Mouse (Mus musculus) MEL (cell line): ENCODE measurements around the gene Stn1. TPM values are rescaled to one million over a fixed set of nuclear protein-coding genes. Genes with fewer than 3 reads are reported as not detected.

Experiments
- DNase-seq: peaks from one replicate; pipeline ENCODE4 v3.0.0; 2011; ENCODE audit warnings: low read depth, low spot score
- H3K27ac ChIP-seq: 2 replicates; pipeline ENCODE4 v1.5.1; 2012; ENCODE audit warnings: low read depth, mild to moderate bottlenecking, control low read depth, low read length, moderate library complexity; ENCODE audit not compliant: control insufficient read depth
- H3K27me3 ChIP-seq, 2 experiments: fragments of 150-350 bp in 1 of 2; sonication (generic) in 1 of 2; 2 replicates each; pipeline ENCODE4 v1.6.1; 2012; ENCODE audit warnings: low read length in 2 of 2, mild to moderate bottlenecking in 2 of 2, improper control_type of control experiment in 1 of 2, moderate library complexity in 1 of 2; ENCODE audit not compliant: insufficient read depth in 2 of 2, control insufficient read depth in 1 of 2
- H3K36me3 ChIP-seq, 2 experiments: 2 replicates each; pipeline ENCODE4 v1.6.1; 2012 to 2014; ENCODE audit warnings: low read length in 2 of 2, improper control_type of control experiment in 1 of 2, inconsistent platforms in 1 of 2, mild to moderate bottlenecking in 1 of 2; ENCODE audit not compliant: insufficient read depth in 2 of 2, control insufficient read depth in 1 of 2
- H3K4me1 ChIP-seq, 2 experiments: fragments of 150-350 bp in 1 of 2; sonication (generic) in 1 of 2; 2 replicates each; pipeline ENCODE4 v1.6.1; 2012; ENCODE audit warnings: low read length in 2 of 2, improper control_type of control experiment in 1 of 2, mild to moderate bottlenecking in 1 of 2; ENCODE audit not compliant: insufficient read depth in 2 of 2, control insufficient read depth in 1 of 2
- H3K4me3 ChIP-seq, 2 experiments: fragments of 150-350 bp in 1 of 2; sonication (generic) in 1 of 2; 2 replicates each; pipeline ENCODE4 v1.5.1; 2012; ENCODE audit warnings: low read depth in 2 of 2, low read length in 2 of 2, mild to moderate bottlenecking in 2 of 2, moderate library complexity in 2 of 2, control low read depth in 1 of 2, improper control_type of control experiment in 1 of 2; ENCODE audit not compliant: control insufficient read depth in 1 of 2, insufficient read depth in 1 of 2
- H3K79me2 ChIP-seq: 2 replicates; pipeline ENCODE4 v1.6.1; 2012; ENCODE audit warnings: mild to moderate bottlenecking, low read length, moderate library complexity; ENCODE audit not compliant: control insufficient read depth, poor library complexity, insufficient read depth
- H3K9ac ChIP-seq: 2 replicates; pipeline ENCODE4 v1.6.1; 2012; ENCODE audit warnings: low read depth, mild to moderate bottlenecking, control low read depth, low read length, moderate library complexity; ENCODE audit not compliant: control insufficient read depth, poor library complexity, severe bottlenecking
- H3K9me3 ChIP-seq: fragments of 150-350 bp; sonication (generic); replicated peaks from 2 replicates; pipeline ENCODE4 v1.6.1; 2012; ENCODE audit warnings: mild to moderate bottlenecking, low read length, improper control_type of control experiment, moderate library complexity; ENCODE audit not compliant: insufficient read depth
- BHLHE40 ChIP-seq: IDR thresholded peaks from 2 replicates; pipeline ENCODE4 v1.6.1; 2012; ENCODE audit warnings: low read depth, mild to moderate bottlenecking, inconsistent platforms, low read length, improper control_type of control experiment, borderline replicate concordance
- CHD1 ChIP-seq: IDR thresholded peaks from 2 replicates; pipeline ENCODE4 v1.6.1; 2012; ENCODE audit warnings: low read depth, mild to moderate bottlenecking, inconsistent platforms, low read length, improper control_type of control experiment
- CHD2 ChIP-seq: IDR thresholded peaks from 2 replicates; pipeline ENCODE4 v1.6.1; 2011; ENCODE audit warnings: low read length, improper control_type of control experiment
- ELF1 ChIP-seq: IDR thresholded peaks from 2 replicates; pipeline ENCODE4 v1.6.1; 2014; ENCODE audit warnings: low read depth, mild to moderate bottlenecking, inconsistent platforms, low read length, improper control_type of control experiment, moderate library complexity
- EP300 ChIP-seq, 2 experiments: IDR thresholded peaks; 2 replicates each; pipeline ENCODE4 v1.6.1; 2011; ENCODE audit warnings: improper control_type of control experiment in 2 of 2, low read length in 2 of 2, low read depth in 1 of 2, mild to moderate bottlenecking in 1 of 2
- GATA1 ChIP-seq: IDR thresholded peaks from 2 replicates; pipeline ENCODE4 v1.6.1; 2011; ENCODE audit warnings: low read depth, low read length, improper control_type of control experiment
- MEF2A ChIP-seq: IDR thresholded peaks from 2 replicates; pipeline ENCODE4 v1.6.1; 2014; ENCODE audit warnings: low read depth, mild to moderate bottlenecking, inconsistent platforms, low read length, improper control_type of control experiment; ENCODE audit not compliant: poor library complexity, insufficient replicate concordance, severe bottlenecking; ENCODE audit errors: extremely low read depth
- MYB ChIP-seq: IDR thresholded peaks from 2 replicates; pipeline ENCODE4 v1.6.1; 2011; ENCODE audit warnings: mild to moderate bottlenecking, low read depth, low read length, improper control_type of control experiment
- MYC ChIP-seq: IDR thresholded peaks from 2 replicates; pipeline ENCODE4 v1.6.1; 2011; ENCODE audit warnings: low read depth, mild to moderate bottlenecking, low read length, improper control_type of control experiment, moderate library complexity
- NRF1 ChIP-seq: IDR thresholded peaks from 2 replicates; pipeline ENCODE4 v1.6.1; 2014; ENCODE audit warnings: low read depth, mild to moderate bottlenecking, inconsistent platforms, low read length, improper control_type of control experiment, moderate library complexity; ENCODE audit not compliant: poor library complexity, insufficient read depth, severe bottlenecking
- POLR2A ChIP-seq, 2 experiments: IDR thresholded peaks; 2 replicates each; pipeline ENCODE4 v1.6.1; 2011 to 2012; ENCODE audit warnings: low read length in 2 of 2, mild to moderate bottlenecking in 2 of 2, control low read depth in 1 of 2, improper control_type of control experiment in 1 of 2, low read depth in 1 of 2, moderate library complexity in 1 of 2; ENCODE audit not compliant: control insufficient read depth in 1 of 2, insufficient read depth in 1 of 2, poor library complexity in 1 of 2
- RCOR1 ChIP-seq: IDR thresholded peaks from 2 replicates; pipeline ENCODE4 v1.6.1; 2012; ENCODE audit warnings: low read depth, mild to moderate bottlenecking, inconsistent platforms, low read length, improper control_type of control experiment
- TBP ChIP-seq: IDR thresholded peaks from 2 replicates; pipeline ENCODE4 v1.8.0; 2011; ENCODE audit warnings: low read depth, low read length, improper control_type of control experiment
- USF1 ChIP-seq: IDR thresholded peaks from 2 replicates; pipeline ENCODE4 v1.6.1; 2014; ENCODE audit warnings: low read depth, mild to moderate bottlenecking, inconsistent platforms, low read length, improper control_type of control experiment, moderate library complexity
- USF2 ChIP-seq, 2 experiments: IDR thresholded peaks; 2 replicates each; pipeline ENCODE4 v1.6.1; 2011 to 2012; ENCODE audit warnings: improper control_type of control experiment in 2 of 2, low read length in 2 of 2, borderline replicate concordance in 1 of 2, inconsistent platforms in 1 of 2, low read depth in 1 of 2, mild to moderate bottlenecking in 1 of 2; ENCODE audit not compliant: insufficient read depth in 1 of 2
- ZC3H11A ChIP-seq: IDR thresholded peaks from 2 replicates; pipeline ENCODE4 v1.6.1; 2012; ENCODE audit warnings: low read depth, mild to moderate bottlenecking, inconsistent platforms, low read length, improper control_type of control experiment
- ZMIZ1 ChIP-seq: IDR thresholded peaks from 2 replicates; pipeline ENCODE4 v1.6.1; 2012; ENCODE audit warnings: low read depth, mild to moderate bottlenecking, inconsistent platforms, low read length, improper control_type of control experiment, moderate library complexity
- ZNF384 ChIP-seq: IDR thresholded peaks from 2 replicates; pipeline ENCODE4 v1.6.1; 2012; ENCODE audit warnings: low read depth, mild to moderate bottlenecking, inconsistent platforms, low read length, improper control_type of control experiment
- polyA plus RNA-seq, 2 experiments: library from polyadenylated mRNA; stranded (reverse) in 1 of 2; unstranded in 1 of 2; fragments of >175 nt in 1 of 2; fragments of >200 nt in 1 of 2; gene quantifications; 2 replicates each; pipeline versions ENCODE4 v1.2.1 to v1.2.4; 2012; ENCODE audit warnings: low replicate concordance in 2 of 2, low read depth in 1 of 2; ENCODE audit not compliant: insufficient read length in 2 of 2, insufficient read depth in 1 of 2, missing spikeins in 1 of 2
- total RNA-seq: library from RNA; depleted of rRNA; stranded (reverse); fragments of 300-350 nt; gene quantifications from 2 replicates; pipeline ENCODE4 v1.2.3, GENCODE M21; 2012

Stn1 gene
- total and polyA plus RNA-seq, 3 experiments: 9.7 to 13.6 TPM; not detected in 1

- no peak overlapping the region for H3K9ac ChIP-seq
- no peaks in the 10 kb centered on the region for H3K79me2 ChIP-seq
- no peak overlapping the region for H3K27ac ChIP-seq
- TF ChIP-seq EP300 (IDR thresholded peaks at IDR 0.05; ENCODE audit: low read depth in 1 of 2, low read length in 2 of 2) (no peak), RCOR1 (no peak)
- H3K36me3 ChIP-seq: no peaks in the 10 kb centered on the region
- no peak overlapping the region for H3K4me3 ChIP-seq
- H3K9me3 ChIP-seq: no peaks in the 10 kb centered on the region
- H3K27me3 ChIP-seq: no peaks in the 10 kb centered on the region; a peak in 1 of 4 replicates
- H3K4me1 ChIP-seq: no peaks in the 10 kb centered on the region
- no peak for DNase-seq
These were observed 7.7 kb upstream of the Stn1 start for GRCm38 (mm10) chr19:47545055-47545454.

- Histone ChIP-seq H3K4me1 (peaks cover 6 to 14% of the 10 kb centered on the region in 2 experiments), H3K9me3 (no peaks in the 10 kb centered on the region)
- TF ChIP-seq ZMIZ1 (no peak), MYB (no peak), MYC (no peak), ZNF384 (no peak), POLR2A (IDR thresholded peaks at IDR 0.05; ENCODE audit: control insufficient read depth in 1 of 2, insufficient read depth in 1 of 2, low read depth in 1 of 2, low read length in 2 of 2, poor library complexity in 1 of 2) (no peak), USF2 (IDR thresholded peaks at IDR 0.05; ENCODE audit: borderline replicate concordance in 1 of 2, insufficient read depth in 1 of 2, low read depth in 1 of 2, low read length in 2 of 2) (no peak), GATA1 (no peak), BHLHE40 (no peak), NRF1 (no peak), CHD2 (no peak), USF1 (no peak), CHD1 (no peak), MEF2A (no peak), EP300 (IDR thresholded peaks at IDR 0.05; ENCODE audit: low read depth in 1 of 2, low read length in 2 of 2) (no peak), ELF1 (no peak), ZC3H11A (no peak), TBP (no peak)
- TF ChIP-seq, all 39 proteins: peak for 0
- Histone ChIP-seq H3K4me3 (no peak overlapping the region), H3K79me2 (no peaks in the 10 kb centered on the region), H3K36me3 (peaks cover 0 to 16% of the 10 kb centered on the region in 2 experiments; a peak in 2 of 4 replicates), H3K9ac (no peak overlapping the region), H3K27me3 (no peaks in the 10 kb centered on the region), H3K27ac (no peak overlapping the region)
- no peak for DNase-seq
These were observed 5.1 kb upstream of the Stn1 start for GRCm38 (mm10) chr19:47542441-47542840.
